In genomic region chr2:152683086-152683485, GRCm38 (mm10) we compare ENCODE assay signal across 19 mouse cellular contexts. TPM values are rescaled to one million over a fixed set of nuclear protein-coding genes. Genes with fewer than 3 reads are reported as not detected.
"Had no signal": no experiment of that assay in that cellular context is flagged by ENCODE, and none has a peak within 500 bp of the region (broad histone marks: within the 10 kb centered on the region; RNA-seq: fewer than 3 reads in every experiment).

No protein-coding gene starts in this region.

- H3K27me3 ChIP-seq: liver, embryonic 13.5 days; neural tube, embryonic 12.5 days; neural tube, embryonic 15.5 days; stomach, embryonic 15.5 days had no signal

- H3K4me3 ChIP-seq: left cerebral cortex, adult 2 months; liver, embryonic 13.5 days; neural tube, embryonic 12.5 days; neural tube, embryonic 15.5 days; stomach, embryonic 15.5 days had no signal

- H3K27ac ChIP-seq: left cerebral cortex, adult 2 months; liver, embryonic 13.5 days; neural tube, embryonic 12.5 days; neural tube, embryonic 15.5 days; stomach, embryonic 15.5 days had no signal

- H3K4me1 ChIP-seq: stomach, embryonic 15.5 days had no signal

- DNase-seq: kidney, adult 18-20 months; kidney, adult 9 months; kidney, postnatal 14 days; kidney, postnatal 4 days; liver, embryonic 13.5 days; lung, adult 2 months; lung, postnatal 14 days; lung, postnatal 4 days; midbrain, embryonic 14.5 days; right cerebral cortex, adult 18-20 months; right cerebral cortex, postnatal 14 days; right cerebral cortex, postnatal 4 days; thymus, postnatal 25 days had no signal

- H3K9me3 ChIP-seq: liver, embryonic 13.5 days; neural tube, embryonic 12.5 days; neural tube, embryonic 15.5 days; stomach, embryonic 15.5 days had no signal

- H3K4me2 ChIP-seq: liver, embryonic 13.5 days; midbrain, embryonic 11.5 days; neural tube, embryonic 12.5 days; neural tube, embryonic 15.5 days; stomach, embryonic 15.5 days had no signal

RNA-seq across cellular contexts. Expression of gene Id1, which starts 53.0 kb away (rescaled TPM):
- total RNA-seq: megakaryocyte-erythroid progenitor cell, adult 5-6 weeks had no signal

RNA-seq across cellular contexts. Expression of gene Rem1, which starts 56.3 kb away (rescaled TPM):
- total RNA-seq: megakaryocyte-erythroid progenitor cell, adult 5-6 weeks had no signal
